Mouse (Mus musculus) limb, embryonic 13.5 days (tissue): ENCODE measurements around the gene Slit1. TPM values are rescaled to one million over a fixed set of nuclear protein-coding genes. Genes with fewer than 3 reads are reported as not detected.

Experiments used
- ATAC-seq: fragments of 200-750 bp; cut with Nextera tagmentation; 2 replicates; pipeline ENCODE4 v1.8.0; 2017; ENCODE audit warnings: low read depth, moderate number of reproducible peaks, moderate TSS enrichment; ENCODE audit not compliant: low FRiP score
- H3K27ac ChIP-seq: fragments of 300-500 bp; sonication (generic); 2 replicates; pipeline ENCODE4 v1.5.1; 2015; ENCODE audit warnings: inconsistent platforms, mild to moderate bottlenecking, moderate library complexity
- H3K27me3 ChIP-seq: fragments of 300-500 bp; sonication (generic); 2 replicates; pipeline ENCODE4 v1.6.1; 2015; ENCODE audit warnings: mild to moderate bottlenecking, inconsistent platforms
- H3K36me3 ChIP-seq: fragments of 300-500 bp; sonication (generic); 2 replicates; pipeline ENCODE4 v1.6.1; 2015; ENCODE audit warnings: inconsistent platforms, mild to moderate bottlenecking, moderate library complexity
- H3K4me1 ChIP-seq: fragments of 300-500 bp; sonication (generic); 2 replicates; pipeline ENCODE4 v1.6.1; 2015; ENCODE audit warnings: inconsistent platforms
- H3K4me2 ChIP-seq: fragments of 300-500 bp; sonication (generic); replicated peaks from 2 replicates; pipeline ENCODE4 v1.6.1; 2015; ENCODE audit warnings: inconsistent platforms, mild to moderate bottlenecking, moderate library complexity
- H3K4me3 ChIP-seq: fragments of 300-500 bp; sonication (generic); 2 replicates; pipeline ENCODE4 v1.5.1; 2015; ENCODE audit warnings: moderate library complexity, mild to moderate bottlenecking, inconsistent platforms
- H3K9ac ChIP-seq: fragments of 300-500 bp; sonication (generic); 2 replicates; pipeline ENCODE4 v1.6.1; 2015; ENCODE audit warnings: mild to moderate bottlenecking, inconsistent platforms
- H3K9me3 ChIP-seq: fragments of 300-500 bp; sonication (generic); 2 replicates; pipeline ENCODE4 v1.6.1; 2016; ENCODE audit warnings: inconsistent platforms
- WGBS: fragments of 180-500 bp; shearing (Covaris S2); methylation state at CpG from one replicate; pipeline ENCODE4 v1.1.7; 2015; 5-methylcytosine and 5-hydroxymethylcytosine counted together
- polyA plus RNA-seq: library from polyadenylated mRNA; unstranded; fragments of >200 nt; fragmentation: Nextera tagmentation; extraction: Ambion mirVana; gene quantifications from 2 replicates; pipeline ENCODE4 v1.2.1, GENCODE M21; 2015

Slit1 gene
- 0.29 and 0.32 TPM in 2 replicates for polyA plus RNA-seq

GRCm38 (mm10) chr19:41743396-41743795, at the start of gene Slit1:
TSS of gene Slit1 (minus strand) at chr19:41743665.
- WGBS = under 1% methylated on average over 40 of the region's 44 CpGs
- Histone ChIP-seq H3K4me2 (peak within 1 kb of the TSS; percentile 92), H3K9ac (peak within 1 kb of the TSS; percentile 58), H3K9me3 (no peaks in the 10 kb centered on the region), H3K27ac (no peak within 1 kb of the TSS), H3K27me3 (peaks cover 87% of the 10 kb centered on the region), H3K36me3 (no peaks in the 10 kb centered on the region), H3K4me3 (peak within 1 kb of the TSS; percentile 49), H3K4me1 (peaks cover 35% of the 10 kb centered on the region)
- ATAC-seq = no peak

GRCm38 (mm10) chr19:41792934-41793486, 49.5 kb upstream of the Slit1 start:
- no peaks in the 10 kb centered on the region for H3K4me1 ChIP-seq
- ATAC-seq = no peak
- H3K27me3 ChIP-seq = no peaks in the 10 kb centered on the region
- H3K4me3 ChIP-seq = no peak overlapping the region
- no peak overlapping the region for H3K9ac ChIP-seq
- 78% methylated on average over 1 of the region's 1 CpGs for WGBS
- no peak overlapping the region for H3K4me2 ChIP-seq
- peaks cover 14% of the 10 kb centered on the region for H3K36me3 ChIP-seq
- no peak overlapping the region for H3K27ac ChIP-seq
- no peaks in the 10 kb centered on the region for H3K9me3 ChIP-seq

GRCm38 (mm10) chr19:41791384-41791783, 47.9 kb upstream of the Slit1 start:
- Histone ChIP-seq H3K9ac (no peak overlapping the region), H3K9me3 (no peaks in the 10 kb centered on the region), H3K27ac (no peak overlapping the region), H3K4me2 (no peak overlapping the region), H3K36me3 (peaks cover 24% of the 10 kb centered on the region), H3K4me3 (no peak overlapping the region), H3K4me1 (no peaks in the 10 kb centered on the region), H3K27me3 (no peaks in the 10 kb centered on the region)
- 89% methylated on average over 2 of the region's 2 CpGs for WGBS
- no peak for ATAC-seq

GRCm38 (mm10) chr19:41789110-41789961, 45.9 kb upstream of the Slit1 start:
- WGBS = 59% methylated on average over 10 of the region's 10 CpGs
- H3K36me3 ChIP-seq = peaks cover 40% of the 10 kb centered on the region
- no peaks in the 10 kb centered on the region for H3K9me3 ChIP-seq
- peak; percentile 73 for ATAC-seq
- no peak overlapping the region for H3K27ac ChIP-seq
- H3K9ac ChIP-seq = no peak overlapping the region
- no peaks in the 10 kb centered on the region for H3K27me3 ChIP-seq
- no peak overlapping the region for H3K4me2 ChIP-seq
- H3K4me1 ChIP-seq = no peaks in the 10 kb centered on the region
- H3K4me3 ChIP-seq = no peak overlapping the region

- H3K36me3 ChIP-seq = peaks cover 50% of the 10 kb centered on the region
- H3K4me3 ChIP-seq = no peak overlapping the region
- H3K9me3 ChIP-seq = no peaks in the 10 kb centered on the region
- H3K4me2 ChIP-seq = no peak overlapping the region
- H3K4me1 ChIP-seq = no peaks in the 10 kb centered on the region
- H3K27me3 ChIP-seq = no peaks in the 10 kb centered on the region
- no peak overlapping the region for H3K9ac ChIP-seq
- no peak for ATAC-seq
- no peak overlapping the region for H3K27ac ChIP-seq
- WGBS = 91% methylated on average over 1 of the region's 1 CpGs
These were observed 43.4 kb upstream of the Slit1 start for GRCm38 (mm10) chr19:41786896-41787295.

- H3K27ac ChIP-seq = no peak overlapping the region
- no peak overlapping the region for H3K9ac ChIP-seq
- H3K4me1 ChIP-seq = no peaks in the 10 kb centered on the region
- H3K27me3 ChIP-seq = no peaks in the 10 kb centered on the region
- H3K9me3 ChIP-seq = no peaks in the 10 kb centered on the region
- no peak for ATAC-seq
- H3K4me2 ChIP-seq = no peak overlapping the region
- peaks cover 68% of the 10 kb centered on the region for H3K36me3 ChIP-seq
- no peak overlapping the region for H3K4me3 ChIP-seq
- WGBS = 91% methylated on average over 6 of the region's 6 CpGs
These were observed 34.0 kb upstream of the Slit1 start for GRCm38 (mm10) chr19:41777514-41777913.

GRCm38 (mm10) chr19:41768711-41769110, 25.2 kb upstream of the Slit1 start:
- no peak for ATAC-seq
- 92% methylated on average over 7 of the region's 7 CpGs for WGBS
- H3K27me3 ChIP-seq = no peaks in the 10 kb centered on the region
- no peak overlapping the region for H3K4me2 ChIP-seq
- H3K27ac ChIP-seq = no peak overlapping the region
- peaks cover 52% of the 10 kb centered on the region for H3K36me3 ChIP-seq
- no peaks in the 10 kb centered on the region for H3K9me3 ChIP-seq
- H3K4me3 ChIP-seq = no peak overlapping the region
- no peak overlapping the region for H3K9ac ChIP-seq
- H3K4me1 ChIP-seq = no peaks in the 10 kb centered on the region

- peaks cover 6% of the 10 kb centered on the region; the same call in 1 of the 2 replicates for H3K4me1 ChIP-seq
- H3K4me2 ChIP-seq = no peak overlapping the region
- peaks cover 34% of the 10 kb centered on the region for H3K36me3 ChIP-seq
- 73% methylated on average over 5 of the region's 5 CpGs for WGBS
- ATAC-seq = no peak
- no peak overlapping the region for H3K4me3 ChIP-seq
- no peak overlapping the region for H3K9ac ChIP-seq
- H3K27ac ChIP-seq = no peak overlapping the region
- H3K27me3 ChIP-seq = no peaks in the 10 kb centered on the region
- H3K9me3 ChIP-seq = no peaks in the 10 kb centered on the region
These were observed 23.2 kb upstream of the Slit1 start for GRCm38 (mm10) chr19:41766628-41767027.

GRCm38 (mm10) chr19:41763870-41764660, 20.6 kb upstream of the Slit1 start:
- Histone ChIP-seq H3K9me3 (no peaks in the 10 kb centered on the region), H3K4me3 (no peak overlapping the region), H3K36me3 (peaks cover 18% of the 10 kb centered on the region), H3K27me3 (no peaks in the 10 kb centered on the region), H3K4me2 (no peak overlapping the region), H3K9ac (no peak overlapping the region), H3K4me1 (peaks cover 8% of the 10 kb centered on the region; the same call in 1 of the 2 replicates), H3K27ac (no peak overlapping the region)
- WGBS = 34% methylated on average over 12 of the region's 12 CpGs
- ATAC-seq = no peak

- H3K9me3 ChIP-seq = no peaks in the 10 kb centered on the region
- H3K27me3 ChIP-seq = no peaks in the 10 kb centered on the region
- ATAC-seq = no peak
These were observed 18.1 kb upstream of the Slit1 start for GRCm38 (mm10) chr19:41761529-41761928.

GRCm38 (mm10) chr19:41759765-41760164, 16.3 kb upstream of the Slit1 start:
- Histone ChIP-seq H3K27ac (no peak overlapping the region), H3K9me3 (no peaks in the 10 kb centered on the region), H3K4me1 (peaks cover 8% of the 10 kb centered on the region; the same call in 1 of the 2 replicates), H3K9ac (no peak overlapping the region), H3K4me3 (no peak overlapping the region), H3K27me3 (no peaks in the 10 kb centered on the region), H3K36me3 (no peaks in the 10 kb centered on the region), H3K4me2 (no peak overlapping the region)
- 79% methylated on average over 6 of the region's 6 CpGs for WGBS
- no peak for ATAC-seq

More at GRCm38 (mm10) chr19:41761529-41761928, 18.1 kb upstream of the Slit1 start:
- H3K4me3 ChIP-seq = no peak overlapping the region
- no peak overlapping the region for H3K4me2 ChIP-seq
- no peaks in the 10 kb centered on the region for H3K36me3 ChIP-seq
- 25% methylated on average over 9 of the region's 9 CpGs for WGBS
- no peak overlapping the region for H3K9ac ChIP-seq
- H3K27ac ChIP-seq = no peak overlapping the region
- peaks cover 8% of the 10 kb centered on the region; the same call in 1 of the 2 replicates for H3K4me1 ChIP-seq

GRCm38 (mm10) chr19:41759270-41759669, 15.8 kb upstream of the Slit1 start:
- no peak for ATAC-seq
- no peak overlapping the region for H3K4me2 ChIP-seq
- no peaks in the 10 kb centered on the region for H3K9me3 ChIP-seq
- peaks cover 8% of the 10 kb centered on the region; the same call in 1 of the 2 replicates for H3K4me1 ChIP-seq
- no peaks in the 10 kb centered on the region for H3K36me3 ChIP-seq
- no peak overlapping the region for H3K9ac ChIP-seq
- H3K27me3 ChIP-seq = no peaks in the 10 kb centered on the region
- H3K4me3 ChIP-seq = no peak overlapping the region
- H3K27ac ChIP-seq = no peak overlapping the region
- 87% methylated on average over 5 of the region's 5 CpGs for WGBS
